Mouse (Mus musculus) MEL (cell line): ENCODE data around the gene Pcmt1. TPM values are rescaled to one million over a fixed set of nuclear protein-coding genes. Genes with fewer than 3 reads are reported as not detected.

ENCODE experiments used
- DNase-seq: peaks from one replicate; pipeline ENCODE4 v3.0.0; 2011; ENCODE audit warnings: low read depth, low spot score
- H3K27ac ChIP-seq: 2 replicates; pipeline ENCODE4 v1.5.1; 2012; ENCODE audit warnings: low read depth, mild to moderate bottlenecking, control low read depth, low read length, moderate library complexity; ENCODE audit not compliant: control insufficient read depth
- H3K27me3 ChIP-seq, 2 experiments: fragments of 150-350 bp in 1 of 2; sonication (generic) in 1 of 2; 2 replicates each; pipeline ENCODE4 v1.6.1; 2012; ENCODE audit warnings: low read length in 2 of 2, mild to moderate bottlenecking in 2 of 2, improper control_type of control experiment in 1 of 2, moderate library complexity in 1 of 2; ENCODE audit not compliant: insufficient read depth in 2 of 2, control insufficient read depth in 1 of 2
- H3K36me3 ChIP-seq, 2 experiments: 2 replicates each; pipeline ENCODE4 v1.6.1; 2012 to 2014; ENCODE audit warnings: low read length in 2 of 2, improper control_type of control experiment in 1 of 2, inconsistent platforms in 1 of 2, mild to moderate bottlenecking in 1 of 2; ENCODE audit not compliant: insufficient read depth in 2 of 2, control insufficient read depth in 1 of 2
- H3K4me1 ChIP-seq, 2 experiments: fragments of 150-350 bp in 1 of 2; sonication (generic) in 1 of 2; 2 replicates each; pipeline ENCODE4 v1.6.1; 2012; ENCODE audit warnings: low read length in 2 of 2, improper control_type of control experiment in 1 of 2, mild to moderate bottlenecking in 1 of 2; ENCODE audit not compliant: insufficient read depth in 2 of 2, control insufficient read depth in 1 of 2
- H3K4me3 ChIP-seq, 2 experiments: fragments of 150-350 bp in 1 of 2; sonication (generic) in 1 of 2; 2 replicates each; pipeline ENCODE4 v1.5.1; 2012; ENCODE audit warnings: low read depth in 2 of 2, low read length in 2 of 2, mild to moderate bottlenecking in 2 of 2, moderate library complexity in 2 of 2, control low read depth in 1 of 2, improper control_type of control experiment in 1 of 2; ENCODE audit not compliant: control insufficient read depth in 1 of 2, insufficient read depth in 1 of 2
- H3K79me2 ChIP-seq: 2 replicates; pipeline ENCODE4 v1.6.1; 2012; ENCODE audit warnings: mild to moderate bottlenecking, low read length, moderate library complexity; ENCODE audit not compliant: control insufficient read depth, poor library complexity, insufficient read depth
- H3K9ac ChIP-seq: 2 replicates; pipeline ENCODE4 v1.6.1; 2012; ENCODE audit warnings: low read depth, mild to moderate bottlenecking, control low read depth, low read length, moderate library complexity; ENCODE audit not compliant: control insufficient read depth, poor library complexity, severe bottlenecking
- H3K9me3 ChIP-seq: fragments of 150-350 bp; sonication (generic); replicated peaks from 2 replicates; pipeline ENCODE4 v1.6.1; 2012; ENCODE audit warnings: mild to moderate bottlenecking, low read length, improper control_type of control experiment, moderate library complexity; ENCODE audit not compliant: insufficient read depth
- CHD1 ChIP-seq: IDR thresholded peaks from 2 replicates; pipeline ENCODE4 v1.6.1; 2012; ENCODE audit warnings: low read depth, mild to moderate bottlenecking, inconsistent platforms, low read length, improper control_type of control experiment
- E2F4 ChIP-seq: IDR thresholded peaks from 2 replicates; pipeline ENCODE4 v1.6.1; 2011; ENCODE audit warnings: low read depth, low read length, improper control_type of control experiment, borderline replicate concordance
- ELF1 ChIP-seq: IDR thresholded peaks from 2 replicates; pipeline ENCODE4 v1.6.1; 2014; ENCODE audit warnings: low read depth, mild to moderate bottlenecking, inconsistent platforms, low read length, improper control_type of control experiment, moderate library complexity
- ETS1 ChIP-seq: IDR thresholded peaks from 2 replicates; pipeline ENCODE4 v1.6.1; 2012; ENCODE audit warnings: low read depth, mild to moderate bottlenecking, inconsistent platforms, low read length, improper control_type of control experiment, moderate library complexity
- GABPA ChIP-seq: IDR thresholded peaks from 2 replicates; pipeline ENCODE4 v1.6.1; 2012; ENCODE audit warnings: low read depth, mild to moderate bottlenecking, inconsistent platforms, low read length, improper control_type of control experiment, moderate library complexity
- HCFC1 ChIP-seq: IDR thresholded peaks from 2 replicates; pipeline ENCODE4 v1.6.1; 2012; ENCODE audit warnings: low read depth, mild to moderate bottlenecking, inconsistent platforms, low read length, improper control_type of control experiment, moderate library complexity
- JUND ChIP-seq: IDR thresholded peaks from 2 replicates; pipeline ENCODE4 v1.6.1; 2011; ENCODE audit warnings: low read depth, mild to moderate bottlenecking, improper control_type of control experiment, low read length
- KAT2A ChIP-seq: conservative IDR thresholded peaks from 2 replicates; pipeline ENCODE4 v1.6.1; 2012; ENCODE audit warnings: low read depth, low read length, improper control_type of control experiment, inconsistent platforms
- MAFK ChIP-seq: IDR thresholded peaks from 2 replicates; pipeline ENCODE4 v1.6.1; 2011; ENCODE audit warnings: low read depth, mild to moderate bottlenecking, low read length, improper control_type of control experiment, borderline replicate concordance
- MAX ChIP-seq: IDR thresholded peaks from 2 replicates; pipeline ENCODE4 v1.6.1; 2011; ENCODE audit warnings: low read length, improper control_type of control experiment
- MEF2A ChIP-seq: IDR thresholded peaks from 2 replicates; pipeline ENCODE4 v1.6.1; 2014; ENCODE audit warnings: low read depth, mild to moderate bottlenecking, inconsistent platforms, low read length, improper control_type of control experiment; ENCODE audit not compliant: poor library complexity, insufficient replicate concordance, severe bottlenecking; ENCODE audit errors: extremely low read depth
- MYC ChIP-seq: IDR thresholded peaks from 2 replicates; pipeline ENCODE4 v1.6.1; 2011; ENCODE audit warnings: low read depth, mild to moderate bottlenecking, low read length, improper control_type of control experiment, moderate library complexity
- NELFE ChIP-seq: IDR thresholded peaks from 2 replicates; pipeline ENCODE4 v1.6.1; 2011; ENCODE audit warnings: low read depth, low read length, improper control_type of control experiment
- NRF1 ChIP-seq: IDR thresholded peaks from 2 replicates; pipeline ENCODE4 v1.6.1; 2014; ENCODE audit warnings: low read depth, mild to moderate bottlenecking, inconsistent platforms, low read length, improper control_type of control experiment, moderate library complexity; ENCODE audit not compliant: poor library complexity, insufficient read depth, severe bottlenecking
- POLR2AphosphoS2 ChIP-seq: IDR thresholded peaks from 2 replicates; pipeline ENCODE4 v1.6.1; 2011; ENCODE audit warnings: low read length, improper control_type of control experiment
- POLR2AphosphoS5 ChIP-seq: IDR thresholded peaks from 2 replicates; pipeline ENCODE4 v1.6.1; 2012; ENCODE audit warnings: low read depth, borderline replicate concordance, mild to moderate bottlenecking, inconsistent platforms, low read length, moderate library complexity, mixed read lengths
- RCOR1 ChIP-seq: IDR thresholded peaks from 2 replicates; pipeline ENCODE4 v1.6.1; 2012; ENCODE audit warnings: low read depth, mild to moderate bottlenecking, inconsistent platforms, low read length, improper control_type of control experiment
- SIN3A ChIP-seq: IDR thresholded peaks from 2 replicates; pipeline ENCODE4 v1.6.1; 2012; ENCODE audit warnings: low read length, improper control_type of control experiment, inconsistent platforms
- SMC3 ChIP-seq: IDR thresholded peaks from 2 replicates; pipeline ENCODE4 v1.6.1; 2011; ENCODE audit warnings: low read depth, low read length, improper control_type of control experiment
- TAL1 ChIP-seq: IDR thresholded peaks from 2 replicates; pipeline ENCODE4 v1.6.1; 2012; ENCODE audit warnings: mild to moderate bottlenecking, inconsistent platforms, low read length, moderate library complexity, mixed read lengths
- TCF12 ChIP-seq: IDR thresholded peaks from 2 replicates; pipeline ENCODE4 v1.6.1; 2014; ENCODE audit warnings: low read depth, mild to moderate bottlenecking, inconsistent platforms, low read length, improper control_type of control experiment, moderate library complexity
- UBTF ChIP-seq: IDR thresholded peaks from 2 replicates; pipeline ENCODE4 v1.6.1; 2012; ENCODE audit warnings: low read depth, mild to moderate bottlenecking, inconsistent platforms, low read length, improper control_type of control experiment, moderate library complexity, borderline replicate concordance; ENCODE audit not compliant: insufficient read depth
- USF2 ChIP-seq, 2 experiments: IDR thresholded peaks; 2 replicates each; pipeline ENCODE4 v1.6.1; 2011 to 2012; ENCODE audit warnings: improper control_type of control experiment in 2 of 2, low read length in 2 of 2, borderline replicate concordance in 1 of 2, inconsistent platforms in 1 of 2, low read depth in 1 of 2, mild to moderate bottlenecking in 1 of 2; ENCODE audit not compliant: insufficient read depth in 1 of 2
- ZC3H11A ChIP-seq: IDR thresholded peaks from 2 replicates; pipeline ENCODE4 v1.6.1; 2012; ENCODE audit warnings: low read depth, mild to moderate bottlenecking, inconsistent platforms, low read length, improper control_type of control experiment
- ZMIZ1 ChIP-seq: IDR thresholded peaks from 2 replicates; pipeline ENCODE4 v1.6.1; 2012; ENCODE audit warnings: low read depth, mild to moderate bottlenecking, inconsistent platforms, low read length, improper control_type of control experiment, moderate library complexity
- ZNF384 ChIP-seq: IDR thresholded peaks from 2 replicates; pipeline ENCODE4 v1.6.1; 2012; ENCODE audit warnings: low read depth, mild to moderate bottlenecking, inconsistent platforms, low read length, improper control_type of control experiment
- polyA plus RNA-seq, 2 experiments: library from polyadenylated mRNA; stranded (reverse) in 1 of 2; unstranded in 1 of 2; fragments of >175 nt in 1 of 2; fragments of >200 nt in 1 of 2; gene quantifications; 2 replicates each; pipeline versions ENCODE4 v1.2.1 to v1.2.4; 2012; ENCODE audit warnings: low replicate concordance in 2 of 2, low read depth in 1 of 2; ENCODE audit not compliant: insufficient read length in 2 of 2, insufficient read depth in 1 of 2, missing spikeins in 1 of 2
- total RNA-seq: library from RNA; depleted of rRNA; stranded (reverse); fragments of 300-350 nt; gene quantifications from 2 replicates; pipeline ENCODE4 v1.2.3, GENCODE M21; 2012

Pcmt1 gene
- total and polyA plus RNA-seq, 3 experiments: 90.7 to 121 TPM; not detected in 1

DNA sequence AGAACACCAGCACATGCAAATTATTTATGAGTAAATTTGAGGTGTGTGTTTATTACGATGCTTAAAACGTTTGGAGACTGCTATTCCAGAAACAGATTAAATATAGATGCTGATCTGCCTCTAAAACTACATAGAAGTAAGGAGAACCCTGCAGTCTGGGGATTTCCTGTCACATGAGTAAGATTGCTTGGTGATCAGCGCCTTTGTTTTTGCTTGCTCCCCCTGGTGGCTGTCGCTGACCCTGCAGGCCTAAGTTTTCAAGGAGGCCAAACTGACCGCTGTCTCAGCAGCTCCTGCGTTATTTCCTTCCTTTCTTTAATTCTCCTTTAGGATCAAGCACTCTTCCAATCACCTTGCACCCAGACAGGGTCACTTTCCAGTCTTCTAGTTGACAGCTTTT, 80.3 kb downstream of the Pcmt1 start (continued):
- TF ChIP-seq HCFC1 (0 out of 2 replicates have a peak, but pooled peaks have one; percentile 37), E2F4 (no peak)

DNA sequence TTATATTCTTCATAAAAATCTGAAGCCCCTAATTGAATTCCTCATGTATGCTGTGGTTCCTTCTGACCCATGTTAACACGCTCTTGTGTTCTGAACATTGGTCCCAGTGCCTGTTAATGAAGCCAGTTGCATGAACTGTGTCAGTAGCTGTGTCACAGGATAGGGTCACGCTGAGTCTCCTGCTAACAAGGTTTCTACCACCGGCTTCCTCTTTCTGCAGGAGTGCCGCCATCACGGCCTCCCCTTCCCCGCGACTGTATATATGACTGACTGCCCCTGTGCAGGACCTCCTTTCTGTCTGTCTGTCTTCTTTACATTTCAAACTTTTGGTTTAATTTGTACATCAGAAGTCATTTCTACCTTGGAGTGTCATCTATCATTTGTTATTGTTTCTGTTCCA, 82.8 kb downstream of the Pcmt1 start:
- Histone ChIP-seq H3K4me1 (peaks cover 0 to 2% of the 10 kb centered on the region in 2 experiments; a peak in 1 of 4 replicates), H3K4me3 (no peak overlapping the region), H3K9me3 (no peaks in the 10 kb centered on the region), H3K27me3 (no peaks in the 10 kb centered on the region; a peak in 1 of 4 replicates), H3K36me3 (peaks cover 0 to 2% of the 10 kb centered on the region in 2 experiments; a peak in 1 of 4 replicates), H3K27ac (no peak overlapping the region), H3K9ac (no peak overlapping the region)
- no peak for TF ChIP-seq ZNF384
- no peak for TF ChIP-seq RCOR1
- TF ChIP-seq MYC: no peak
- TF ChIP-seq POLR2AphosphoS5: no peak
- TF ChIP-seq SMC3: no peak
- TF ChIP-seq KAT2A: no peak
- TF ChIP-seq USF2 (IDR thresholded peaks at IDR 0.05; ENCODE audit: borderline replicate concordance in 1 of 2, insufficient read depth in 1 of 2, low read depth in 1 of 2, low read length in 2 of 2): no peak
- no peak for TF ChIP-seq MAX
- no peak for TF ChIP-seq ETS1
- no peak for TF ChIP-seq TAL1
- no peak for TF ChIP-seq E2F4
- no peak for TF ChIP-seq MAFK
- no peak for TF ChIP-seq UBTF
- no peak for TF ChIP-seq POLR2AphosphoS2
- TF ChIP-seq GABPA: no peak
- no peak for TF ChIP-seq ZC3H11A
- no peak for TF ChIP-seq ELF1
- TF ChIP-seq, all 39 proteins: peak for 0
- H3K79me2 ChIP-seq: no peaks in the 10 kb centered on the region
- DNase-seq: no peak

- no peaks in the 10 kb centered on the region for H3K79me2 ChIP-seq
These were observed 84.7 kb downstream of the Pcmt1 start for GRCm38 (mm10) chr10:7596251-7596650.

More at GRCm38 (mm10) chr10:7596251-7596650, 84.7 kb downstream of the Pcmt1 start:
- no peak for DNase-seq
- Histone ChIP-seq H3K27me3 (no peaks in the 10 kb centered on the region; a peak in 1 of 4 replicates), H3K4me3 (no peak overlapping the region), H3K36me3 (peaks cover 0 to 2% of the 10 kb centered on the region in 2 experiments; a peak in 1 of 4 replicates), H3K9me3 (no peaks in the 10 kb centered on the region), H3K27ac (no peak overlapping the region), H3K9ac (no peak overlapping the region), H3K4me1 (peaks cover 0 to 2% of the 10 kb centered on the region in 2 experiments; a peak in 1 of 4 replicates)
- TF ChIP-seq CHD1 (no peak), MYC (no peak), ZMIZ1 (no peak), POLR2AphosphoS5 (no peak), ETS1 (no peak), POLR2AphosphoS2 (no peak), USF2 (IDR thresholded peaks at IDR 0.05; ENCODE audit: borderline replicate concordance in 1 of 2, insufficient read depth in 1 of 2, low read depth in 1 of 2, low read length in 2 of 2) (no peak), SIN3A (no peak), GABPA (no peak), MEF2A (no peak), TAL1 (no peak), UBTF (no peak), RCOR1 (no peak), NELFE (no peak), ZC3H11A (no peak), SMC3 (no peak), ZNF384 (no peak), JUND (no peak), NRF1 (no peak), TCF12 (no peak)
